Mouse (Mus musculus) gastrocnemius, postnatal 10 days (tissue): ENCODE results near the gene Vangl2. TPM values are rescaled to one million over a fixed set of nuclear protein-coding genes. Genes with fewer than 3 reads are reported as not detected.
"Not testable (repeated sequence)": the region's sequence is repeated elsewhere in the genome, so short reads cannot be mapped to it uniquely, and the experiment has no call there.

Experiments
- DNase-seq: peaks from one replicate; pipeline ENCODE4 v3.0.0; 2021; ENCODE audit warnings: mixed read lengths
- total RNA-seq, 2 experiments: library from RNA; stranded (reverse); gene quantifications; 2 replicates each; pipeline ENCODE4 v1.2.3; 2021

The Vangl2 gene
- total RNA-seq, 2 experiments from 2014 or later: 5.2 to 7.0 TPM

GRCm38 (mm10) chr1:172007761-172008160 lies 20.5 kb downstream of the Vangl2 start:
- DNase-seq: no peak

DNA sequence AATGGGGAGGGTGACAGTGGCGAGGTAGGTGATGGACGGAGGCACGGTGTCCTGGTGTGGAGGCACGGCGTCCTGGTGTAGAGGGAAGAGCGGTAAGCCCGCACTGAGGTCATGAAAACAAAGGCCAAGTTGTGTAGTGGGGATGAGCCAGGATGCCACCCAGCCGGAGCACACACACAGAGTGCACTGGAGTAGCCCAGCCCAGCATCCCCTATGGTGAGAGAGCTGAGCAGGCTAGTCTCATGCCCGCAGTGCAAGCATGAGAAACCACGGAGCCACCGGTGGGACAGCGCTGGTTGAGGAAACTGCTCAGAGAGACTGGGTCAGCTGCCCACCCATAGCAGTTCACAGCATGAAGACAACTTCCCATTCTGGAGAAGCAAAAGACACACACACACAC lies 26.6 kb downstream of the Vangl2 start:
- no peak for DNase-seq

DNA sequence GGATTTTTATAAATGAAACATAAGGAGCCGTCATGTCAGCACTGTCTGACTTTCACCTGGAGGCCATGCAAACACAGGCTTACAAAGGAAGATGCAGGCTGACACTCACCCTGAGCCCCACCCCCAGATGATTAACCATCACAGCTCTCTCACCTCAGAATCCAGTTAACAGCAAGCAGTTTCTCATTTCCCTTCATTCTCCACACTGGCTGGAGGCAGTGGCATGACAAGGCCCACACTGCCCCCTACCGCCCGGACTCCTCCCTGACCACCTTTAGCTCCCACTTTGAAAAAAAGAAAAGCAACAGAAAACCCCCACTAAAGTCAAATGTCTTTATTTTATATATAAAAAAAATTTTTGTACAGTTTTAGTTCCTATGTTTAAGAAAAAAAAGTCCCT lies 27.6 kb downstream of the Vangl2 start:
- peak; percentile 57 for DNase-seq

DNA sequence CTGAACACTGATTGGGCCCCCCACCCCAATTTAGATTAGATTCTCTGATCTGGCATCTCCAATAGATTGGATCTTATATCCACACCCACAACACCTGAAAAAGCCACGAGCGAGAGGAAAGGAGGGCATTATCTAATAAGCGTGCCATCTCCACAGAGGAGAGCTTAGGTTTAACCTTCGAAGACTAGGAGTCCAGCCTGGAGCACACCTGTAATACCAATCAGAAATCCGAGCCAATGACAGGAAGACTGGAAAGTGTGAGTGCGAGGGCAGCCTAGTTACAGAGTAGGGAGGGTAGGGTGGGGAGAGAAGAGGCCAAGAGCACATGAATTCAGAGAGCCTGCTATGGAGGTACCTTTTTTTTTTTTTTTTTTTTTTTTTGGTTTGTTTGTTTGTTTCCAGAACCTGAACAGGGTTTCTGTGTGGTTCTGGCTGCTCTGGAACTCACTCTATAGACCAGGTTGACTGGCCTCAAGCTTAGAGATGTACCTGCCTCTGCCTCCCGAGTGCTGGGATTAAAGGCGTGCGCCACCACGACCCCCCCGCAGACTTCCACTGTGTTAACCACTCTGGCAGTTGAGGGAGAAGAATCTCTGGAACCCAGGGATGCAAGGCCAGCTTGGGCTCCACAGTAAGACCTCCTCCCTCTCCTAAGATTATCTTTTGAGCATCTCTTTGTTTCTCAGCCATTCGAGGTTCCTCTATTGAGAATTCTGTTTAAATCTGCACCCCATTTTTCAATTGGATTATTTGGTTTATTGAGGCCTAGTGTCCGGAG lies 29.2 kb downstream of the Vangl2 start:
- DNase-seq: no peak

DNA sequence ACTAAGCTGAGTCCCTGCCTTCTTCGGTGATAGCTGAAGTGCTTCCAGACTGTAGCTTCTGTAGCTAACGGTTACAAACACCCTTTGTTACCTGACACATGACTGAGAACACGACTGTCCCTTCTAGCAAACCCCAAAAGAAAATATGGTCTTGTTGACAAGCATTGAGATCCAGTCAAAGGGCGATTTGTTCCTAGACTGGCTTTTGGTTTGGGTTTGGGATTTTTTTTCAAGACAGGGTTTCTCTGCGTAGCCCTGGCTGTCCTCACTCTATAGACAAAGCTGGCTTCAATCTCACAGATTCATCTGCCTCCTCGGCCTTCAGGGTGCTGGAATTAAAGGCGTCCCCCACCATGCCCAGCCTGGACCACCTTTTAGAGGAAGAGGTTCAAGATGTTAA lies 31.5 kb downstream of the Vangl2 start:
- DNase-seq: no peak

- no peak for DNase-seq
These were observed 33.1 kb downstream of the Vangl2 start for GRCm38 (mm10) chr1:171994918-171995715.

- DNase-seq: no peak
These were observed 33.7 kb downstream of the Vangl2 start for GRCm38 (mm10) chr1:171994501-171994900.

GRCm38 (mm10) chr1:171992901-171993530 lies 35.2 kb downstream of the Vangl2 start:
- no peak for DNase-seq

DNA sequence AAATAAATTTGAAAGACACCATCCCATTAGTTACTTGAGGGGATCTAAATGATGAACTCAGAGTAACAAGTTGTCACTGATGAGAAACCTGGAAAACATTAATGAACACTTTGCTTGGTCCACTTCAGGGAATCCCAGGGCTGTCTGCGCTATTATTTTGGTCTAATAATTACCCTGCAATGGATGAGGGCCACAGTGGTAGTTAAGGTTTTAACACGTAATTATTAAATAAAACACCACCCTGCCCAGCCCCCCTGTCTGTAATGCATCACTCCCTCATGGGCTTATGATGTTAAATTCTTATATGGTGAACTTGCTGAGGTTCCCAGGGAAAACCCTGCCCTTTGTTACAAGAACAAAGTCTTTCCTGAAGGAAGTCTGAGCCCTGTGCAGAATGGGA lies 36.4 kb downstream of the Vangl2 start:
- DNase-seq: no peak

DNA sequence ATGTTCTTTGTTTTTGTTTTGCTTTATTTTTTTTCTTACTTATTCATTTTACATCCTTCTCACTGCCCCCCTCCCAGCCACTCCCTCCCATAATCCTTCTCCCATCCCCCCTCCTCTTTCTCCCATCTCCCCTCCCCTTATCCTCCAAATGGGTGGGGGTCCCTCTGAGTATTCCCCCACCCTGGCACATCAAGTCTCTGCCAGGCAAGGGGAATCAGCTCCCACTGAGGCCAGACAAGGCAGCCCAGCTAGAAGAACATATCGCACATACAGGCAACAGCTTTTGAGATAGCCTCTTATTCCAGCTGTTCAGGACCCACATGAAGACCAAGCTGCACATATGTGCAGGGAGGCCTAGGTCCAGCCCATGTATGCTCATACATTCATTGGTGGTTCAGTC lies 44.1 kb downstream of the Vangl2 start:
- DNase-seq: no peak

DNA sequence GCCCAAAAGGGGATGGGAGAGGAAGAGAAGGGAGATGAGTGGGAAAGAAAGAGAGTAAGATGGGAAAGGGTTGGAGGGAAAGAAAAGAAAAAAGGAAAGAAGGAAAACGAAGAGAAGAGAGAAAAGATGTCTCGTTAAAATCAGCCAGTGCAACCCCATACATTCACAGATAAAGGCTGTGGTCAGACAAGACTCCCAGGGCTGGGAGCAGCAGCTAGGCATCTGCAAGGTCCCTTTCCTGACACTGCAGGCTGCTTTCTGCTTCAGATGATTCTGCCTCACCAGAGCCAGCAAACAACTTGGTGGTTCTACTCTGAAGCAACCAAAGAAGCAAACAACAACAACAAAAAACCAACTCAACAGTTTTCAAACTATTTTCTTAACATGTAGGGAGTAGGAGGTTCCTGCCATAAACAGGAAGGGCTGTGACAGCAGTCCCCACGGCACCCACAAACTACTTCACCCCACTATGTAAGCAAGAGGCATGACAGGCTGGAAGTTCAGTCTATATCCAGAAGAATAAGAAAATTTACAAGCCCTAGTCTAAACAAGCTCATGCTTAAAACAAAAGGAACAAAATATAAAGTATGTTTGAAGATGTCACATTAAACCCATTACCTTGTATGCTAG lies 44.8 kb downstream of the Vangl2 start:
- no peak for DNase-seq

GRCm38 (mm10) chr1:171982740-171983139 lies 45.5 kb downstream of the Vangl2 start:
- no peak for DNase-seq

DNA sequence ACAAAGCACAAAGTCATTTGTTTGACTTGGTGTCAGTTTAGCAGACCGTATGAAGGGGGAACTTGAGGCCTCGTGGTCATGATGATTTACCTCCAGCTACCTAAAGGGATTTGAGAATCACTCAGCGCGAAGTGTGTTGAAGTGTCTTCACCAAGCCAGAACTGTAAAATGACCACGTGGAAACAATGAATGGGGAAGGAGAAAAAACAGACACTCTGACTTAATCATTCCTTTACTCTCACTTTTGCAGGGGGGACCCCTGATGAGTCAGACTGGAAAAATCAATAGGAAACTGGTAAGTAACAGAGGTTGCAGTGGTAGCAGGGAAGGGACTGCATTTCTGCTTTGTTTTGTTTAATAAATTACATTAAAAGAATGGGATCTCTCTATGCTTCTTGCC lies 46.1 kb downstream of the Vangl2 start:
- no peak for DNase-seq

GRCm38 (mm10) chr1:171979969-171980730 lies 48.1 kb downstream of the Vangl2 start:
- no peak for DNase-seq

GRCm38 (mm10) chr1:171977891-171978290 lies 50.4 kb downstream of the Vangl2 start:
- DNase-seq: no peak

DNA sequence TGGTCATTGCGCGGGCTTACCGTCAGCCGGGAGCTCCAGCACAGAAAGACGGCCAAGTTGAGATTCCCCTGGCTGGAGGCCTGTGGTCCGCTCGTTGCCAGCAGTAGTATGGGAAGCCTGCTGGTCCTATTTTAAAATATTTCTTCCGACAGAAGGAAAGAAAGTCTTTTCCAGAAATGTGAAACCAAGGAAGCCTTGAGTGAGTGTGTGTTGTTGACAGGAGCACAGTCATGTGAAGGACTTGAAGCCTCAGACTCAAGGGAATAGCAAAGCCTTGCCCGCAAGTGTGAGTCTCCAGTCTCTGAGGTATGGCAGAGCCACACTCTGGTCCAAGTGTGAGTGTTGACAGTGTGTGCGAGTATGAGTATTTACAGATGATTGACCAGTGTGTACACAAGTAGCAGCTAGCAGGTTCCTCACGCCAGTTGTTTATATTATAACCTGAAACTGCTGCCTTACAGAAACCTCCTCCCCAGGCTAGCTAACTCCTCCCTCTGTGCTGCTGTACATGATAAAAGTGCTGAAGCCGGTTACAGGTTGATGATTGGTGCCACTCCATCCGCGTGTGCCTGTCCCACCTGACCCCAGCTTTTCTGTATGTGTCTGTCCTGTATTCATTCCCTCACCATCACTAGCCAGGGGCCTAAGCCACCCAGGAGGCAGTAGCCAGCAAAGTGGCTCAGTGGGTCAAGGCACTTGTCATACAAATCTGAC lies 51.3 kb downstream of the Vangl2 start:
- DNase-seq: no peak

DNA sequence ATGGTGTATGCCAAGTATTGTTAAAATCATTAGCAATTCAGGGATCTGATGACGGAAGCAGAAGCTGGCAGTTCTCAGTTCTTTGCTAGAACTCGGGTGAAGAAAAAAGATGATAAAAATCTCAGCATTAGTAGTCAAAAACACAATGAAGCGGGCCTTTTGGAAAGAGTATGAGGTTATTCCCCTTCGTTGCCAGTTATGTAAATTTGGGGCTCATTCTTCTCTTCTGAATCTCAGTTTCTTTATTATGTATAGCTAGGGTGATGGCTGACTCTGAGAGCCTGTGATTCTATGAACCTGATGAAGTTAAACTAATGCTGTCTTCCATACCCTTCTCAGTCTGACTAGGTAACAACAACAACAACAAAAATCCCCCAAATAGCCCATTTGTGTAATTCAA lies 52.4 kb downstream of the Vangl2 start:
- DNase-seq: no peak

GRCm38 (mm10) chr1:171975377-171975776 lies 52.9 kb downstream of the Vangl2 start:
- DNase-seq: no peak

GRCm38 (mm10) chr1:171974361-171974760 lies 53.9 kb downstream of the Vangl2 start:
- not testable (repeated sequence) for DNase-seq

DNA sequence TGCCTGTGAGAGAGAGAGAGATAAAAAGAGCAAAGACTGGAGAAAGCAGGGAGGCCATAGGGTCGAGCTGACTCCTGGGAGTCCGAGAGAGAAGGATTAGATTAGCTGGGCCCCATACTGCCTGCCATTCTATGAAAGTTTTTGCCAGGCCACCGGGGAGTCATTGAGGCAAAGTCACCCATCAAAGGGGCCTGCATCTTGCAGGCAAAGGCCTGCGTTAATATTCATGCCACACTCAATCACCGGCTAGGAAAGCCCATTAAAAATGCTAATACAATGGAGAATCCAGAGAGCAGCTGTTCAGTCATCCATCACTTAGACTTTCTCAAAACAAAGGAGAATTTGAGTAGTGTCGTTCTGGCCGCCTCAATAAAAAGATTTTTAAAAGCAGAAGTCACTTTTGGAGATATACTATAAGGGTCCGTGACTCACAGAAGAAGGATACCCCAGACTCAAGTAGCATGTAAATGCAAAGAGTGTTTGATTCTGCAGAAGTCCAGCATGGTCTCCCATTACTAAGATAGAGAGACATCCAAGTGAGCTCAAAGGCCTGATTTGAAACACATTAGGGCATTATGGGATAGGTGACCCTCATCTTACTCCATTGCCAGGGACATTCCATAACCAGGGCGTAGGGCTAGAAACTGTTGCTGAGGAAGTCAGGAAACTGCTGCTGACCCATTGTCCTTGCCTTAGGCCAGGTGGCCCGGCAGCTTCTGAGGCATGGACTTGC lies 57.2 kb downstream of the Vangl2 start:
- DNase-seq: no peak

DNA sequence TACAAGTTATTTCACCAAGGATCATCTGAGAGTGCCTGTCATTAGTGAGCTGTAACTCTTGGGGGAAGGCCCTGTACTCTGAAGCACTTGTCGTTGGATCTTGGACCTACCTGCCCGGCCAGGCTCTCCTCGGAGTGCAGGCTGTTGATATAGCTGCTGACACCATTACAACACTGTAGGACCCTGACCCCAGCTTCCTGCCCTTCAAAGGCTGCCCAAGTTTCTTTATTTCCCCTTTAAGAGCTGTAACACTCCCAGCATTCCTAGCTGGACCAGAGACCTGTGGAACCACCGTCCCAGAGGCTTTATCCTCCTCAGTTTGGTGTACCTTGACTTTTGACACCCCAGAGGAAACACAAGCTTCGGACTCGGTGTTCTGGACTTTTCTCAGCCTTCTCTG lies 59.0 kb downstream of the Vangl2 start:
- no peak for DNase-seq
